Mouse (Mus musculus): ENCODE results near the gene Hdgfl2. TPM values are rescaled to one million over a fixed set of nuclear protein-coding genes. Genes with fewer than 3 reads are reported as not detected.
A peak's percentile ranks its signal among the peaks of the same experiment; 100 is the strongest.
"Not testable (repeated sequence)": the region's sequence is repeated elsewhere in the genome, so short reads cannot be mapped to it uniquely, and the experiment has no call there.

Hdgfl2 gene
- polyA plus RNA-seq, 1 experiment from 2014 or later, result 56.5 TPM

DNA sequence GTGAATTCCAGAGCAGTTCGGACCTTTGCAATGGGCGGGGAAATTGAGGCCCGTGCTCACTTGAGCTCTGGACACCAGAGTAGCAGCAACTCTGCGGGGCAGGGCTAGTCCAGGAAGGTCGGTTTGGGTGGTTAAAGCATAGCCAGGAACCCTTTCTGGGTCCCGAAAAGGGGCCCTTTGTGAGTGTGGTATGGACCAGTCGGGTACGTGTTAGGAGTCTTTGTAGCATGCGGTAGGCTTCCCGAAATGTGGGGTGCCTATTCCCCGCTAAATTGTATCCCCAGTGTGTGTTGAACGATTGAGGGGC, 38.6 kb upstream of the Hdgfl2 start:
- H3K4me2 ChIP-seq (ENCODE audit: low read length), result peak overlapping the region; percentile 92
- H3K27me3 ChIP-seq (ENCODE audit: control insufficient read depth, insufficient read depth, low read length), result no peaks in the 10 kb centered on the region
- H3K9me3 ChIP-seq (ENCODE audit: control insufficient read depth, low read length), result no peaks in the 10 kb centered on the region
- H3K36me3 ChIP-seq (ENCODE audit: control insufficient read depth, insufficient read depth, low read length), result peaks cover 19% of the 10 kb centered on the region
- peak overlapping the region; percentile 54 to 68; a peak in 3 of 4 replicates for H3K27ac ChIP-seq (replicated peaks in 1 of 2; ENCODE audit: control insufficient read depth in 1 of 2, insufficient read depth in 1 of 2, low read depth in 2 of 2, low read length in 2 of 2)
- peak overlapping the region; percentile 75 to 82 for H3K4me3 ChIP-seq (ENCODE audit: control insufficient read depth in 1 of 2, insufficient read depth in 1 of 2, low read depth in 1 of 2, low read length in 2 of 2)
- peak overlapping the region; percentile 90 for H3K9ac ChIP-seq (ENCODE audit: low read length)
- 2% methylated on average over 12 of the region's 12 CpGs for WGBS
- ATAC-seq (ENCODE audit: insufficient number of reproducible peaks, insufficient read depth, low FRiP score, low read depth), result no peak
- H3K4me1 ChIP-seq (ENCODE audit: control insufficient read depth in 2 of 2, insufficient read depth in 2 of 2, low read length in 2 of 2), result peaks cover 3 to 17% of the 10 kb centered on the region in 2 experiments; a peak in 3 of 4 replicates

DNA sequence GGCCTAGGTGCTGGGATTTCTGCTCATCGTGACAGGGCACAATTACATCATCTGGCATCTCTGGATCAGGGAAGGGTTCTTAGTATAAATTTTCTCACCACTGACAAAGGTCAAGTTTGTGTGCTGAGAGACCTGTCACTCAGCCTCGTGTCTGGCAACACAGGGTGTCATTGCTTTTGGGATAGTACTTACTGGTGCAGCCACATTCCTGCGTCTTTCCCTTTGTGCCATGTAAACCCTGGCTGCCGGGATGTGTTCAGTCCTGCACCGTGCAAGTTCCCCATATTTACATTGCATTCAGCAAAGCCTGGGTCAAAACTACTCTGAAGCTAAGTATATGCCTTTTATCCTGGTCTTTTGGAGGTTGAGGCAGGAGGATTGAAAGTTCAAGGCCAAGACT, 28.1 kb upstream of the Hdgfl2 start:
- Histone ChIP-seq H3K4me1 (ENCODE audit: control insufficient read depth in 2 of 2, insufficient read depth in 2 of 2, low read length in 2 of 2) (no peaks in the 10 kb centered on the region), H3K9me3 (ENCODE audit: control insufficient read depth, low read length) (no peaks in the 10 kb centered on the region), H3K4me2 (ENCODE audit: low read length) (no peak overlapping the region), H3K27me3 (ENCODE audit: control insufficient read depth, insufficient read depth, low read length) (no peaks in the 10 kb centered on the region), H3K27ac (replicated peaks in 1 of 2; ENCODE audit: control insufficient read depth in 1 of 2, insufficient read depth in 1 of 2, low read depth in 2 of 2, low read length in 2 of 2) (no peak overlapping the region), H3K9ac (ENCODE audit: low read length) (no peak overlapping the region), H3K4me3 (ENCODE audit: control insufficient read depth in 1 of 2, insufficient read depth in 1 of 2, low read depth in 1 of 2, low read length in 2 of 2) (no peak overlapping the region), H3K36me3 (ENCODE audit: control insufficient read depth, insufficient read depth, low read length) (peaks cover 65% of the 10 kb centered on the region)
- ATAC-seq (ENCODE audit: insufficient number of reproducible peaks, insufficient read depth, low FRiP score, low read depth), result no peak
- 88% methylated on average over 5 of the region's 5 CpGs for WGBS

DNA sequence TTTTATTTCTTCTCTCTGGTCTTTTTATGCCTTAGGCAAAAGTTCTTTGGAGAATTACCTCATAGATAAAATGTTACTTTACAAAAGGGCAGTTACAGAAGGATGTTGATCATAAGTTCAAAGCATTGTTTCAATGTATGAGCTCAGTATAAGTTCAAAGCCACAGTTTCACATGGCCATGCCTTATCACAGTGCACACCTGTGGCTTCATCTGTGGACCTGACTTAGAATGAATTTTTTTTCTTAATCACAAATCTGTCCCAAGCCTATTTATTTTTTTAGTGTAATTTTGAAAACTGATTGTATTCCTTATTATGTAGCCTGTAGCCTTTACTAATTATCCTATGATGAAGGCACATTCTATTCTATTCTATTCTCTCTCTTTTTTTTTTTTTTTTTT, 24.5 kb upstream of the Hdgfl2 start:
- ATAC-seq (ENCODE audit: insufficient number of reproducible peaks, insufficient read depth, low FRiP score, low read depth), result no peak
- peaks cover 65% of the 10 kb centered on the region for H3K36me3 ChIP-seq (ENCODE audit: control insufficient read depth, insufficient read depth, low read length)

DNA sequence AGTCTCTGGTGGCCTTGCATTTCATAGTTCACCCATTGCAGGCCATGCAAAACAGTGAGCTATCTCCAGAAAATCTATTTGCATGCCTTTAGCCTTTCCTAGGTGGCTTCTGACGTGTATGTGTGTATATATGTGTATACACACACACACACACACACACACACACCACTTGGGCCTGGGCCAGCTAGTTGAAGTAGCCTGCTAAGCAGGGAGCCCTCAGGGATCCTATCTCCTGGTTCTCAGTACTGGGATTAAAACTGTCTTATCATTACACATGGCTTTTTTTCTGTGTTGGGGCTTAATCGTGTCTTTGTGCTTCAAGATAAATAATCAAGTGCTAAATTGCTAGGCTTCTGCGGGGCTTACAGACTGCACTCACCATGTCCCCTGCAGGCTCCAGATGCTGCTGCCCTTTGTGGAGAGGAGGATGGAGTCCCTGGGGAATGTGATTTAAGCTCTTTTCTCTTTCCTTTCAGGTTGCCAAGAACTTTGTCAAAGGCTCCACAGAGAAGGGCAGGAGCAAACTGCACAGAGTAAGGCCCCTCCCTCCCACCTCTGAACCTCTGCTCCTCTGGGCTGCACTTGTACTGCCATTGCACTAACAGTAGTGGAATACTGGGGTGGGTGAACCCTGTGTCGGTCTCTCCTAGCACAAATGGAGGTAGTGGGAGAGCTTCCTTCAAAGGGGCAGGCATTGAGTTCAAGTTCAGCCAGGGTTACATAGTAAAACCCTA, 23.3 kb upstream of the Hdgfl2 start:
- Histone ChIP-seq H3K9ac (ENCODE audit: low read length) (no peak overlapping the region), H3K27me3 (ENCODE audit: control insufficient read depth, insufficient read depth, low read length) (no peaks in the 10 kb centered on the region), H3K4me2 (ENCODE audit: low read length) (no peak overlapping the region), H3K4me1 (ENCODE audit: control insufficient read depth in 2 of 2, insufficient read depth in 2 of 2, low read length in 2 of 2) (no peaks in the 10 kb centered on the region), H3K27ac (replicated peaks in 1 of 2; ENCODE audit: control insufficient read depth in 1 of 2, insufficient read depth in 1 of 2, low read depth in 2 of 2, low read length in 2 of 2) (no peak overlapping the region), H3K4me3 (ENCODE audit: control insufficient read depth in 1 of 2, insufficient read depth in 1 of 2, low read depth in 1 of 2, low read length in 2 of 2) (no peak overlapping the region), H3K36me3 (ENCODE audit: control insufficient read depth, insufficient read depth, low read length) (peaks cover 67% of the 10 kb centered on the region), H3K9me3 (ENCODE audit: control insufficient read depth, low read length) (no peaks in the 10 kb centered on the region)
- 45% methylated on average over 4 of the region's 4 CpGs for WGBS
- ATAC-seq (ENCODE audit: insufficient number of reproducible peaks, insufficient read depth, low FRiP score, low read depth), result no peak

More for the DNA sequence above, 24.5 kb upstream of the Hdgfl2 start:
- Histone ChIP-seq H3K9ac (ENCODE audit: low read length) (no peak overlapping the region), H3K4me3 (ENCODE audit: control insufficient read depth in 1 of 2, insufficient read depth in 1 of 2, low read depth in 1 of 2, low read length in 2 of 2) (no peak overlapping the region), H3K9me3 (ENCODE audit: control insufficient read depth, low read length) (no peaks in the 10 kb centered on the region), H3K4me2 (ENCODE audit: low read length) (no peak overlapping the region), H3K4me1 (ENCODE audit: control insufficient read depth in 2 of 2, insufficient read depth in 2 of 2, low read length in 2 of 2) (no peaks in the 10 kb centered on the region), H3K27me3 (ENCODE audit: control insufficient read depth, insufficient read depth, low read length) (no peaks in the 10 kb centered on the region), H3K27ac (replicated peaks in 1 of 2; ENCODE audit: control insufficient read depth in 1 of 2, insufficient read depth in 1 of 2, low read depth in 2 of 2, low read length in 2 of 2) (no peak overlapping the region)

DNA sequence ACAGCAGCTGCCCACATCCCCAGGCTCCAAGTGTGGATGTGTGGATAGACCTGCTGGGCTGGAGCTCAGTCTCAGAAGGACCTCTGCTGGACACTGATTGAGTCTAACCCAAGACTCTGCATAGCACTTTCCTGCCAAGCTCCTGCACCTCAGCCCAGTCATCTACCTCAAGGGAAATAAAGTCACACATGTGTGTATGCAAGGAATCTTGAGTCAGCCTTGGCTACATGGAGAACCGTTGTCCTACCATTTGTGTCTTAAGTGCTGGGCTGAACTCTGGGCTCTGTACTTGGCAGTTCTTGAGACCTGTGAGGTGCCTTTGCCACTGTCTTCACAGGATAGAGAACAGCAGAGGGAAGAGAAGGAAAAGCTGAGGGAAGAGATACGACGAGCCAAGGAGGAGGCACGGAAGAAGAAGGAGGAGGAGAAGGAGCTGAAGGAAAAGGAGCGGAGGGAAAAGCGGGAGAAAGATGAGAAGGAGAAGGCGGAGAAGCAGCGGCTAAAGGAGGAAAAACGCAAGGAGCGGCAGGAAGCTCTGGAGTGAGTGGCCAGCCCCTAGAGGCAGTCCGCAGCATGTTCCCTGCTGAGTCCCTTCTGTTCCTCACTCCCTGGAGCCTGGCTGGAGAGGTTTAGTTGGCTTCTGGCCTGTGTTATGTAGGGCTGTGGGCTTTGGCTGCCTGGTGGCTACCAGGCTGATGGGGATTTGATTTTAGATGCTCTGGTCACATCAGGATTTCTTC, 21.9 kb upstream of the Hdgfl2 start:
- H3K9ac ChIP-seq (ENCODE audit: low read length), result no peak overlapping the region
- 82% methylated on average over 11 of the region's 11 CpGs for WGBS
- no peak for ATAC-seq (ENCODE audit: insufficient number of reproducible peaks, insufficient read depth, low FRiP score, low read depth)
- H3K4me3 ChIP-seq (ENCODE audit: control insufficient read depth in 1 of 2, insufficient read depth in 1 of 2, low read depth in 1 of 2, low read length in 2 of 2), result no peak overlapping the region
- H3K9me3 ChIP-seq (ENCODE audit: control insufficient read depth, low read length), result no peaks in the 10 kb centered on the region
- H3K4me2 ChIP-seq (ENCODE audit: low read length), result no peak overlapping the region
- H3K27ac ChIP-seq (replicated peaks in 1 of 2; ENCODE audit: control insufficient read depth in 1 of 2, insufficient read depth in 1 of 2, low read depth in 2 of 2, low read length in 2 of 2), result no peak overlapping the region
- H3K4me1 ChIP-seq (ENCODE audit: control insufficient read depth in 2 of 2, insufficient read depth in 2 of 2, low read length in 2 of 2), result no peaks in the 10 kb centered on the region
- H3K36me3 ChIP-seq (ENCODE audit: control insufficient read depth, insufficient read depth, low read length), result peaks cover 73% of the 10 kb centered on the region
- no peaks in the 10 kb centered on the region for H3K27me3 ChIP-seq (ENCODE audit: control insufficient read depth, insufficient read depth, low read length)

DNA sequence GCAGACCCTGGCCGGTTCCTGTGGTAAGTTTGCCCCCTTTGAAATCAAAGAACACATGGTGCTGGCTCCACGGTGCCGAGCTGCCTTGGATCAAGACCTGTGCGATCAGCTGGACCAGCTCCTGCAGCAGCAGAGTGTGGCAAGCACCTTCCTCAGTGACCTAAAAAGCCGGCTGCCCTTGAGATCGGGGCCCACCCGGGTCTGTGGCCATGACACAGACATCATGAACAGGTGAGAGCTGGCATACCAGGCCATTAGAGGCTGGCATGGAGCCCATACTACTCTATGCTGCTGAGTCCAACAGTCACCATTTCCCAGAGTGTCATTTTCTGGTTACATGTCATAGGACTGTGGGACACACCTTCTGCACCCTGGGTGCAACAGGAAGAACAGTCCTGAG, 17.4 kb upstream of the Hdgfl2 start:
- Histone ChIP-seq H3K4me3 (ENCODE audit: control insufficient read depth in 1 of 2, insufficient read depth in 1 of 2, low read depth in 1 of 2, low read length in 2 of 2) (no peak overlapping the region), H3K27me3 (ENCODE audit: control insufficient read depth, insufficient read depth, low read length) (no peaks in the 10 kb centered on the region), H3K4me2 (ENCODE audit: low read length) (no peak overlapping the region), H3K9me3 (ENCODE audit: control insufficient read depth, low read length) (no peaks in the 10 kb centered on the region), H3K4me1 (ENCODE audit: control insufficient read depth in 2 of 2, insufficient read depth in 2 of 2, low read length in 2 of 2) (no peaks in the 10 kb centered on the region), H3K36me3 (ENCODE audit: control insufficient read depth, insufficient read depth, low read length) (peaks cover 100% of the 10 kb centered on the region), H3K27ac (replicated peaks in 1 of 2; ENCODE audit: control insufficient read depth in 1 of 2, insufficient read depth in 1 of 2, low read depth in 2 of 2, low read length in 2 of 2) (no peak overlapping the region), H3K9ac (ENCODE audit: low read length) (no peak overlapping the region)
- 91% methylated on average over 7 of the region's 7 CpGs for WGBS
- ATAC-seq (ENCODE audit: insufficient number of reproducible peaks, insufficient read depth, low FRiP score, low read depth), result no peak

DNA sequence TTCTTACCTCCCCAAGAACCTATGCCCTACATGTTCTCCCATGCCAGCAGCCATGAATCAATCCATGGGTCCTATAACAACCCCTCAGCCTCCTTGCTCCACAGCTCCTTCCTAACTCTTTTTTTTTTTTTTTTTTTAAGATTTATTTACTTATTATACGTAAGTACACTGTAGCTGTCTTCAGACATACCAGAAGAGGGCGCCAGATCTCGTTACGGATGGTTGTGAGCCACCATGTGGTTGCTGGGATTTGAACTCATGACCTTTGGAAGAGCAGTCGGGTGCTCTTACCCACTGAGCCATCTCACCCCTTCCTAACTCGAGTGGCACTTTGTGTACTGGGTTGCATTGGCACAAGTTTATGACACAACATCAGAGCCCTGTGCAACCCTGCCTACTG, 13.7 kb upstream of the Hdgfl2 start:
- H3K27me3 ChIP-seq (ENCODE audit: control insufficient read depth, insufficient read depth, low read length); ATAC-seq (ENCODE audit: insufficient number of reproducible peaks, insufficient read depth, low FRiP score, low read depth); H3K4me1 ChIP-seq (ENCODE audit: control insufficient read depth in 2 of 2, insufficient read depth in 2 of 2, low read length in 2 of 2); H3K9me3 ChIP-seq (ENCODE audit: control insufficient read depth, low read length); H3K9ac ChIP-seq (ENCODE audit: low read length); H3K4me2 ChIP-seq (ENCODE audit: low read length); H3K27ac ChIP-seq (replicated peaks in 1 of 2; ENCODE audit: control insufficient read depth in 1 of 2, insufficient read depth in 1 of 2, low read depth in 2 of 2, low read length in 2 of 2); H3K4me3 ChIP-seq (ENCODE audit: control insufficient read depth in 1 of 2, insufficient read depth in 1 of 2, low read depth in 1 of 2, low read length in 2 of 2): not testable (repeated sequence)
- H3K36me3 ChIP-seq (ENCODE audit: control insufficient read depth, insufficient read depth, low read length), result peaks cover 100% of the 10 kb centered on the region
- WGBS, result 87% methylated on average over 6 of the region's 6 CpGs

DNA sequence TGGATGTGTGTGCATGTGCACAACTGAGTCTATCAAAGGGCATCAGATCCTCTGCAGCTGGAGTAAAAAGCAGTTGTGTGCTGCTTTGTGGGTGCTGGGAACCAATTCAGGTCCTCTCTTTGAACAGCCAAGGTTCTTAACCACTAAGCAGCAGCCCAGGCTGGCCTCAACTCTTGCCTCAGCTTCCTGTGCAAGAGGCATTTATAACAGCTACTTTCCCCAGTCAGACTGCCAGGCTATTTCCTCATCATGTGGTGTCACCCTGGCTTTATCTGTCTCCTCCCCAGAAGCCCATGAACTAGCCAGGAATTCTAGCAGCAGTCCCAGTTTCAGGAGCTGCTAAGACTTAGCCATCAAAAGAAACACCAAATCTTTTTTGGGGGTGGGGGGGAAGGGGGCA, 13.0 kb upstream of the Hdgfl2 start:
- H3K4me1 ChIP-seq (ENCODE audit: control insufficient read depth in 2 of 2, insufficient read depth in 2 of 2, low read length in 2 of 2), result no peaks in the 10 kb centered on the region
- peaks cover 100% of the 10 kb centered on the region for H3K36me3 ChIP-seq (ENCODE audit: control insufficient read depth, insufficient read depth, low read length)
- no peak for ATAC-seq (ENCODE audit: insufficient number of reproducible peaks, insufficient read depth, low FRiP score, low read depth)
- no peak overlapping the region for H3K4me2 ChIP-seq (ENCODE audit: low read length)
- H3K4me3 ChIP-seq (ENCODE audit: control insufficient read depth in 1 of 2, insufficient read depth in 1 of 2, low read depth in 1 of 2, low read length in 2 of 2), result no peak overlapping the region
- H3K9me3 ChIP-seq (ENCODE audit: control insufficient read depth, low read length), result no peaks in the 10 kb centered on the region
- no peaks in the 10 kb centered on the region for H3K27me3 ChIP-seq (ENCODE audit: control insufficient read depth, insufficient read depth, low read length)
- no peak overlapping the region for H3K9ac ChIP-seq (ENCODE audit: low read length)
- H3K27ac ChIP-seq (replicated peaks in 1 of 2; ENCODE audit: control insufficient read depth in 1 of 2, insufficient read depth in 1 of 2, low read depth in 2 of 2, low read length in 2 of 2), result no peak overlapping the region

All from heart, embryonic 14.5 days (tissue).